Mouse (Mus musculus): Measurements from ENCODE around the gene Serpina1c. TPM values are rescaled to one million over a fixed set of nuclear protein-coding genes. Genes with fewer than 3 reads are reported as not detected.
"Not testable (repeated sequence)": the region's sequence is repeated elsewhere in the genome, so short reads cannot be mapped to it uniquely, and the experiment has no call there.

Gene Serpina1c
- 6,010 and 6,410 TPM in 2 replicates for total RNA-seq (2014; rRNA removed)
- 8,302 and 8,890 TPM in 2 replicates for polyA plus RNA-seq (2012; rRNA removed)

- peak within 1 kb of the TSS; percentile 98 for H3K9ac ChIP-seq (ENCODE audit: low read depth, low read length)
- peak within 1 kb of the TSS; percentile 89 for H3K4me3 ChIP-seq (ENCODE audit: insufficient read depth, low read depth, low read length)
- not testable (repeated sequence) for H3K79me2 ChIP-seq (ENCODE audit: control insufficient read depth, insufficient read depth, low read length); H3K27me3 ChIP-seq (ENCODE audit: control insufficient read depth, insufficient read depth, low read length); H3K36me3 ChIP-seq (ENCODE audit: control insufficient read depth, insufficient read depth, low read length); H3K4me1 ChIP-seq (ENCODE audit: control insufficient read depth, insufficient read depth, low read length)
- H3K27ac ChIP-seq (replicated peaks; ENCODE audit: insufficient read depth, low read depth, low read length): peak within 1 kb of the TSS; percentile 98
- WGBS: 22% methylated on average over 4 of the region's 4 CpGs
- DNase-seq (ENCODE audit: extremely low read depth, low read depth, low spot score): peak; percentile 97
Measured at GRCm38 (mm10) chr12:103904837-103905340, at the start of gene Serpina1c. Gene Serpina1c (minus strand): TSS chr12:103904887.

DNA sequence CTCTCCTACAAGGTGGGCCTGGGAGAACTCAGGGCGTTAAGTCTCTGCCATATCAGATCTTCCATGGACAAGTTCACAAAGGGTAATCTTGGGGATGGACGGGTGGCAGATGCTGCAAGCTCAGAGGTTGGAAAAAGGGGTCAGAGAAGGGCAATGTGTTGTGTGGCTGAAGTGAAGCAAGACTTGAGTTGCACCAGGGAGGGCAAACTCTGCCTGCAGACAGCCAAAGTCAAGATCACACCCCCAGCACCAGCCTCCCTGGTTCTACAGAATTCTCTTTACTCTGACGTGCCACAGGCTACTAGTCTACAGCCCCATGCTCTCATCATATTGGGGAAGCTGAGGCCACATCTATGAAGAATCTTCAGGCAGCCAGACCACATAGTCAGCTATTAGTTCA, 48.3 kb upstream of the Serpina1c start:
- 12% methylated on average over 3 of the region's 3 CpGs for WGBS
- peak; percentile 82 for DNase-seq (ENCODE audit: extremely low read depth, low read depth, low spot score)

DNA sequence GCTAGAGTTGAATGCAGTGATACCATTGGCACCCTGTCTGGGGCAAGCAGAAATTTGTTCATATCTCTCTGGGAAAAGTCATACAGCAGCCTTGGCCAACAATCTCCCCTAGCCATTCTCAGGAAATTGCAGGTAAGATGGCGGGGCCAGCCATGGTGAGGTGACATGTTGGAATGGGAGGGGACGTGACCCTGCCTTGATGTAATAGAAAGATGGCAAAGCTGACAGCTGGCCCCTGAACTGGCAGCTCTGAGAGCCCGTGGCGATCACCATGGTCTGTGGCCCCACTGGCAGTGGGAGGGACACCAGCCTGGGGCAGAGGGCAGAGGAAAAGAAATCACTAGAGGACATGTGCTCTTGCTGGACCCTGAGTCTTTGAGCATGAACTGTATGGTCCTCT, 41.6 kb upstream of the Serpina1c start:
- TF ChIP-seq CTCF (IDR thresholded peaks at IDR 0.05; ENCODE audit: low read depth, low read length): peak; percentile 25; the same call in 1 of the 2 replicates
- peak; percentile 53 for TF ChIP-seq POLR2A (IDR thresholded peaks at IDR 0.05; ENCODE audit: extremely low read depth, insufficient read depth, low read length)
- DNase-seq (ENCODE audit: extremely low read depth, low read depth, low spot score): no peak
- peaks cover 12% of the 10 kb centered on the region; the same call in 1 of the 2 replicates for H3K36me3 ChIP-seq (ENCODE audit: control insufficient read depth, insufficient read depth, low read length)
- H3K4me3 ChIP-seq (ENCODE audit: insufficient read depth, low read depth, low read length): no peak overlapping the region
- 27% methylated on average over 4 of the region's 4 CpGs for WGBS
- H3K79me2 ChIP-seq (ENCODE audit: control insufficient read depth, insufficient read depth, low read length): no peaks in the 10 kb centered on the region
- H3K27ac ChIP-seq (replicated peaks; ENCODE audit: insufficient read depth, low read depth, low read length): no peak overlapping the region
- no peaks in the 10 kb centered on the region for H3K27me3 ChIP-seq (ENCODE audit: control insufficient read depth, insufficient read depth, low read length)
- no peak overlapping the region for H3K9ac ChIP-seq (ENCODE audit: low read depth, low read length)
- H3K4me1 ChIP-seq (ENCODE audit: control insufficient read depth, insufficient read depth, low read length): no peaks in the 10 kb centered on the region

More for the DNA sequence above, 48.3 kb upstream of the Serpina1c start:
- not testable (repeated sequence) for H3K4me1 ChIP-seq (ENCODE audit: control insufficient read depth, insufficient read depth, low read length); H3K79me2 ChIP-seq (ENCODE audit: control insufficient read depth, insufficient read depth, low read length); H3K27me3 ChIP-seq (ENCODE audit: control insufficient read depth, insufficient read depth, low read length); H3K9ac ChIP-seq (ENCODE audit: low read depth, low read length); H3K4me3 ChIP-seq (ENCODE audit: insufficient read depth, low read depth, low read length); H3K27ac ChIP-seq (replicated peaks; ENCODE audit: insufficient read depth, low read depth, low read length)
- peaks cover 17% of the 10 kb centered on the region; the same call in 1 of the 2 replicates for H3K36me3 ChIP-seq (ENCODE audit: control insufficient read depth, insufficient read depth, low read length)
- 0 out of 2 replicates have a peak, but pooled peaks have one; percentile 37 for TF ChIP-seq POLR2A (IDR thresholded peaks at IDR 0.05; ENCODE audit: extremely low read depth, insufficient read depth, low read length)

DNA sequence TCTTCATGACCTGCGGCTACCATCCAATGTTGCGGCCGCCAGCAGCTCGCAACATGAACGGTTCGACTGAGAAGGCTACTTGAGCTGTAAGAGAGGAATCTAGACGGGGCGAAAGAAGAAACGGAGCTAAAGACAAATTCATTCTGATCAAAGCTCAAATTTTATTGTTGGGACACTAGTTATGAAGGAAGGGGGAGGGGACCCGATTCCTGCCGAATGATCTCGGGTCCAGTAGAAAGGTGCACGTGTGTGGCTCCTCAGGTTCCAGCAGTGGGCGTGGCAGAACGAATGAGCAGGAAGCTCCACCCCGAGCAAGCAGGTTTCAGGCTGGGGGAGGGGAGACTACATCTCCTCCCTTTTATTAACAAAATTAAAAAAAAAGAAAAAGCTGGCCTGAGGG, 4.5 kb upstream of the Serpina1c start:
- H3K4me3 ChIP-seq (ENCODE audit: insufficient read depth, low read depth, low read length); DNase-seq (ENCODE audit: extremely low read depth, low read depth, low spot score); H3K4me1 ChIP-seq (ENCODE audit: control insufficient read depth, insufficient read depth, low read length); H3K36me3 ChIP-seq (ENCODE audit: control insufficient read depth, insufficient read depth, low read length); H3K79me2 ChIP-seq (ENCODE audit: control insufficient read depth, insufficient read depth, low read length); H3K27ac ChIP-seq (replicated peaks; ENCODE audit: insufficient read depth, low read depth, low read length); H3K9ac ChIP-seq (ENCODE audit: low read depth, low read length); H3K27me3 ChIP-seq (ENCODE audit: control insufficient read depth, insufficient read depth, low read length): not testable (repeated sequence)
- 96% methylated on average over 12 of the region's 16 CpGs for WGBS

GRCm38 (mm10) chr12:103907746-103908145, 3.1 kb upstream of the Serpina1c start:
- not testable (repeated sequence) for H3K4me3 ChIP-seq (ENCODE audit: insufficient read depth, low read depth, low read length); H3K79me2 ChIP-seq (ENCODE audit: control insufficient read depth, insufficient read depth, low read length); H3K9ac ChIP-seq (ENCODE audit: low read depth, low read length); H3K36me3 ChIP-seq (ENCODE audit: control insufficient read depth, insufficient read depth, low read length); H3K27me3 ChIP-seq (ENCODE audit: control insufficient read depth, insufficient read depth, low read length); H3K4me1 ChIP-seq (ENCODE audit: control insufficient read depth, insufficient read depth, low read length); H3K27ac ChIP-seq (replicated peaks; ENCODE audit: insufficient read depth, low read depth, low read length)
- WGBS: 18% methylated on average over 1 of the region's 1 CpGs
- peak; percentile 48 for DNase-seq (ENCODE audit: extremely low read depth, low read depth, low spot score)

DNA sequence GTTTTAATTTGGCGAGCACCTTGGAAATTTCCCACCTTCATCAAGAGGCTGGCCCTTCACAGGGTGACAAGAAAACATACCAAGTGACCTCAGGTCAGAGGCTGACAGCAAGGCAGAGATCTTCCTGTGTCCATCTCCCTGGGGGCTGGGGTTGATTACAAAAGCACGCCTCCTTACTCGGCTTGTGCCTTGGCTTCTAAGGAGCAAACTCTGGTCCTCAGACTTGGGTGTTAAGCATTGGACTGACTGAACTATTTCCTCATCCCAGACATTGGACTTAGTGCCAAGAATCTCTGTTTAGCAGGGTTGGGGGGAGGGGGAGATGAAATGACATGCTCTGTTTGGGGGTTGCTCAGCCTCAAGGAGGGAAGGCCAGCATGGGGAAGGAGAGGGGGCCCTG, 2.8 kb downstream of the Serpina1c start:
- WGBS: 17% methylated on average over 3 of the region's 3 CpGs
- peak; percentile 78 for DNase-seq (ENCODE audit: extremely low read depth, low read depth, low spot score)

DNA sequence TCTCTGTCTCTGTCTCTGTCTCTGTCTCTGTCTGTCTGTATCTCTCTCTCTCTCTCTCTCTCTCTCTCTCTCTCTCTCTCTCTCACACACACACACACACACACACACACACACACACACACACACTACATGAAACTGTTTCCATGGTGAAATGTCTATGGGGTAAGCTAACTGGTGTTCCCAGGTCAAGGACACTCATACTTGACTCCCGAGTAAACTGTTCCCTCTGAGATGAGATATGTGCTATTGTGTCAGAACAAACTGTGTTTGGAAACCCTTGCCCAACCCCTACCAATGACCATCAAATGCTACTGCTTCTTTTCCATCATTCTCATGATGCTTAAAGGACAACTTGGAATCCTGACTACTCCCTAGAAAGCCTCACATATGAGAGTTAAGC, 37.8 kb downstream of the Serpina1c start:
- H3K9ac ChIP-seq (ENCODE audit: low read depth, low read length); H3K79me2 ChIP-seq (ENCODE audit: control insufficient read depth, insufficient read depth, low read length); H3K27ac ChIP-seq (replicated peaks; ENCODE audit: insufficient read depth, low read depth, low read length); H3K4me3 ChIP-seq (ENCODE audit: insufficient read depth, low read depth, low read length); H3K27me3 ChIP-seq (ENCODE audit: control insufficient read depth, insufficient read depth, low read length); H3K36me3 ChIP-seq (ENCODE audit: control insufficient read depth, insufficient read depth, low read length): not testable (repeated sequence)
- WGBS: 23% methylated on average over 1 of the region's 1 CpGs
- H3K4me1 ChIP-seq (ENCODE audit: control insufficient read depth, insufficient read depth, low read length): peaks cover 17% of the 10 kb centered on the region
- DNase-seq (ENCODE audit: extremely low read depth, low read depth, low spot score): peak; percentile 86

More for the DNA sequence above, 2.8 kb downstream of the Serpina1c start:
- not testable (repeated sequence) for H3K79me2 ChIP-seq (ENCODE audit: control insufficient read depth, insufficient read depth, low read length); H3K27me3 ChIP-seq (ENCODE audit: control insufficient read depth, insufficient read depth, low read length); H3K4me1 ChIP-seq (ENCODE audit: control insufficient read depth, insufficient read depth, low read length)
- peak overlapping the region; percentile 83 for H3K9ac ChIP-seq (ENCODE audit: low read depth, low read length)
- H3K27ac ChIP-seq (replicated peaks; ENCODE audit: insufficient read depth, low read depth, low read length): peak overlapping the region; percentile 92
- H3K36me3 ChIP-seq (ENCODE audit: control insufficient read depth, insufficient read depth, low read length): peaks cover 13% of the 10 kb centered on the region
- peak overlapping the region; percentile 39 for H3K4me3 ChIP-seq (ENCODE audit: insufficient read depth, low read depth, low read length)

Measured in liver, adult 2 months (tissue).